Mouse (Mus musculus) gastrocnemius, adult 18-20 months (tissue): ENCODE results near the gene Hspa4. TPM values are rescaled to one million over a fixed set of nuclear protein-coding genes. Genes with fewer than 3 reads are reported as not detected.

ENCODE experiments used
- DNase-seq: peaks from one replicate; pipeline ENCODE4 v3.0.0; 2021; ENCODE audit warnings: low spot score
- total RNA-seq, 2 experiments: library from RNA; stranded (reverse); gene quantifications; 2 replicates each; pipeline ENCODE4 v1.2.3; 2021

Gene Hspa4
- total RNA-seq, 2 experiments from 2014 or later = 74.3 to 95.8 TPM

DNA sequence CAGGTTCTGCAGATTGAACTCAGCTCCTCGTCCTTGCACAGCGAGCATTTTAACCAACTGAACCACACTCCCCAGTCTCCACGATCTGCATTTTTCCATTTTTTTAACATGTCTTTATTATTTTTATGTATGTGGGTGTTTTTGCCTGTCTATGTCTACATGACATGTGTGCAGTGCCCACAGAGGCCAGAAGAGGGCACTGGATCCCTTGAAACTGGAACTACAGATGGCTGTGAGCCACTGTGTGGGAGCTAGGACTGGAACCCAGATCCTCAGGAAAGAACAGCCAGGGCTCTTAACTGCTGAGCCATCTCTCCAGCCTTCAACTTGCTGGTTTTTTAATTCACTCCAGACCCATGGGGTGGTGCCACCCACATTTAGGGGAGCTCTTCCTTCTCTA, 45.8 kb downstream of the Hspa4 start:
- no peak for DNase-seq

- DNase-seq = no peak
Observed at GRCm38 (mm10) chr11:53252186-53253119, 47.8 kb downstream of the Hspa4 start.

GRCm38 (mm10) chr11:53250796-53251195, 49.5 kb downstream of the Hspa4 start:
- DNase-seq = no peak

- DNase-seq = no peak
Observed at GRCm38 (mm10) chr11:53249686-53250085, 50.6 kb downstream of the Hspa4 start.

GRCm38 (mm10) chr11:53245561-53245960, 54.7 kb downstream of the Hspa4 start:
- no peak for DNase-seq

DNA sequence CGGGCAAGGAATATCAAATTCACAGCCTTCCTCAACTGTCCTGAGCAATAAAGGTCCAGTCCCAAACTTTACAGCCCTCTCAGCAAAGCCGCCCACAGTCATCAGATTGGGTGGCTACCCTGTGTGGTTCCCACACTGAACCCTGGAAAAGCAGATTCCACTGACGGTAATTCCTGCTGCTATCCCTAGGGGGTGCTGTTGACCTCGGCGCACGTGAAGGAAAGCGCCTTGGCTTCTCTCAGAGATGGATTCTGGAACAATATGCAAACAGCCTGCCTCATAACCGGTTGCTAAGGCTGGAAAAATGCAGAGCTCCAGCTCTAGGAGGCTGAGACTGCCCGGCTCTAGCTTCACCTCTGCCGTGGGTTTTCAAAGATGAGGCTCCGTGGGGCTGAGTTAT, 57.1 kb downstream of the Hspa4 start:
- peak; percentile 16 for DNase-seq

GRCm38 (mm10) chr11:53233590-53233989, 66.7 kb downstream of the Hspa4 start:
- DNase-seq = no peak

DNA sequence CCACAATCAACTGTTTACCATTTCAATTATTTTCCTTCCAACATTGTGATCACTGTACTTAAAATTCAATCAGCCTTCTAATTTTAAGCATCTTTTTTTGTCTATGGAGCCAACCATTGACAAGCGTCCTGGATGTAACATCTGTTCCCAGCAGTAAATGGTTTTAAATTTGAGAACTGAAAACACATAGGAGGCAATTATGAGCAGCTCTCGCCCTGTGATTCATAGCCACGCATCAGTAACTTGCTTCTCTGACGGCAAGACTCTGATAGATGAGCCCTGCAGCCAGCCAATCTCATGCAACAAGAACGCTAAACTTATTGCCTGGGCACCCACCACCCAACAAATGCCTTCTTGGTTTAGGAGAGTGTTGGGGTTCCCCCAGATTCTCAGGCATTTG, 68.4 kb downstream of the Hspa4 start:
- no peak for DNase-seq

- no peak for DNase-seq
Observed at GRCm38 (mm10) chr11:53229011-53229410, 71.2 kb downstream of the Hspa4 start.

DNA sequence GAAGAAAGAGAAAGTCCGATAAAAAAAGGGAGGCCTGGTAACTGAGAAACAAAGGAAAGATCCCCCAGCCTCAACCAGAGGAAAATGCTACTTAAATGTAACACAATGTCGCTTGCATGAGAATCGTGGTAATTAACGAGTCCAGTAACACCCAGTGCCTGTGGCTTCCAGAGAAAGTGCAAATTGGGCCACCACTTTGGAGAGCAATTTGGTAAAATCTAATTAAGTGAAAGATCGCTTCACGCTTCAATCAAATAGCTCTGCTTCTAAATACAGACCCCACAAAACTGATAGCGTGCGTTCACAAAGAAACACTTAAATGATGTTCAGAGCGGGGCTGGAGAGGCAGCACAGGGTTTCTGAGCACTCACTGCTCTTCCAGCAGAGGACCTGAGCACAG, 89.4 kb downstream of the Hspa4 start:
- no peak for DNase-seq

Other genes with a start within 250 kb of the Hspa4 start
- gene Zcchc10, start 24.2 kb upstream of the Hspa4 start, total RNA-seq = 1 to 10 TPM; 7.4 to 7.8 TPM
- gene Aff4, start 50.4 kb upstream of the Hspa4 start, total RNA-seq = 10 to 100 TPM; 90.1 to 93.8 TPM
- not detected for gene Leap2, start 122.7 kb upstream of the Hspa4 start, total RNA-seq
- gene Uqcrq, start 130.4 kb upstream of the Hspa4 start, total RNA-seq = 1,000 to 10,000 TPM; 1,298 to 1,311 TPM
- gene Gdf9, start 130.6 kb upstream of the Hspa4 start, total RNA-seq = under 1 TPM; 0.11 to 0.17 TPM
- gene Gm10447, start 156.7 kb upstream of the Hspa4 start, total RNA-seq = not detected
- gene Shroom1, start 156.7 kb upstream of the Hspa4 start, total RNA-seq = under 1 TPM; 0.71 to 0.73 TPM
- gene Gm9837, start 170.0 kb upstream of the Hspa4 start, total RNA-seq = not detected
- gene Gm9945, start 179.7 kb upstream of the Hspa4 start, total RNA-seq = not detected
- under 1 TPM; 0.07 TPM for gene Sowaha, start 179.8 kb upstream of the Hspa4 start, total RNA-seq
- 10 to 100 TPM in 1 of 2 experiments, 1 to 10 TPM in 1; 8.4 to 10.3 TPM for gene Sept8, start 218.8 kb upstream of the Hspa4 start, total RNA-seq